In the genomic region with DNA sequence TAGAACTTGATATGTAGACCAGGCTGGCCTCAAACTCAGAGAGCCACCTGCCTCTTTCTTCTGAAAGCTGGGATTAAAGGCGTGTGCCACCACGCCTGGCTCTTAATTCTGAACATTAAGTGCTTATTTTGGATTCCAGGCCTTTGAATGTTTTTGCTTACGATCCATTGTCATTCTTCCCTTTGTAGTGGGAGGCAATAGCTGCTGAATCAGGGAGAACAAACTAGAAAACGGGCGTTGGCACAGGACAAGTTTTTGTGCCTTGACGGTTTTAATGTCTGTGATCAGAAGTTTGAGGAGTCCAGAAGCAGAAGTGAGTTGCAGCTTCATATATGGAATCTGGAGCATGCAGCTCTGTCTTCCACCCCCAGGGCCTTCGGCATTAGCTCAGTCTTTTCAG, we compare ENCODE assay signal across 42 mouse cellular contexts. TPM values are rescaled to one million over a fixed set of nuclear protein-coding genes. Genes with fewer than 3 reads are reported as not detected.
"Had no signal": no experiment of that assay in that cellular context is flagged by ENCODE, and none has a peak within 500 bp of the region (broad histone marks: within the 10 kb centered on the region; RNA-seq: fewer than 3 reads in every experiment).

No protein-coding gene starts in this region.

- H3K36me3 ChIP-seq: liver, embryonic 13.5 days had no signal

- H3K9ac ChIP-seq: limb, embryonic 12.5 days; limb, embryonic 13.5 days; limb, embryonic 15.5 days; liver, embryonic 12.5 days; liver, embryonic 13.5 days; liver, embryonic 14.5 days; liver, embryonic 15.5 days; liver, postnatal 0 days; lung, embryonic 14.5 days; lung, embryonic 15.5 days; midbrain, embryonic 12.5 days; midbrain, embryonic 13.5 days; midbrain, embryonic 15.5 days; neural tube, embryonic 12.5 days had no signal

- H3K4me2 ChIP-seq: limb, embryonic 12.5 days; limb, embryonic 13.5 days; limb, embryonic 15.5 days; liver, embryonic 11.5 days; liver, embryonic 12.5 days; liver, embryonic 13.5 days; liver, embryonic 15.5 days; lung, embryonic 14.5 days; lung, embryonic 15.5 days; midbrain, embryonic 11.5 days; midbrain, embryonic 12.5 days; midbrain, embryonic 13.5 days; midbrain, embryonic 15.5 days; neural tube, embryonic 12.5 days had no signal

- H3K4me1 ChIP-seq: lung, embryonic 15.5 days; midbrain, embryonic 12.5 days; midbrain, embryonic 13.5 days; neural tube, embryonic 12.5 days had no signal

- DNase-seq: left cerebral cortex, postnatal 4 days; liver; liver, embryonic 13.5 days; liver, postnatal 0 days; lung, adult 18-20 months; lung, adult 2 months; lung, embryonic 14.5 days; lung, postnatal 10 days; lung, postnatal 14 days; lung, postnatal 36 days; lung, postnatal 4 days; midbrain, embryonic 14.5 days had no signal

- H3K4me3 ChIP-seq: limb, embryonic 10.5 days; limb, embryonic 12.5 days; limb, embryonic 13.5 days; limb, embryonic 15.5 days; liver, embryonic 12.5 days; liver, embryonic 13.5 days; liver, embryonic 15.5 days; lung, embryonic 15.5 days; megakaryocyte, embryonic 14.5 days; midbrain, embryonic 10.5 days; midbrain, embryonic 12.5 days; midbrain, embryonic 13.5 days; midbrain, embryonic 15.5 days; myocyte; neural tube, embryonic 12.5 days had no signal

- H3K27me3 ChIP-seq: limb, embryonic 12.5 days; limb, embryonic 13.5 days; limb, embryonic 15.5 days; liver, embryonic 12.5 days; liver, embryonic 13.5 days; liver, embryonic 15.5 days; lung, embryonic 15.5 days; megakaryocyte, embryonic 14.5 days; midbrain, embryonic 12.5 days; midbrain, embryonic 13.5 days; midbrain, embryonic 15.5 days; neural tube, embryonic 12.5 days had no signal

- H3K9me3 ChIP-seq: limb, embryonic 10.5 days; limb, embryonic 12.5 days; limb, embryonic 13.5 days; limb, embryonic 15.5 days; liver, embryonic 12.5 days; liver, embryonic 13.5 days; liver, embryonic 15.5 days; lung, embryonic 15.5 days; megakaryocyte, embryonic 14.5 days; midbrain, embryonic 10.5 days; midbrain, embryonic 12.5 days; midbrain, embryonic 13.5 days; midbrain, embryonic 15.5 days; neural tube, embryonic 12.5 days had no signal

- ATAC-seq: liver, embryonic 12.5 days; liver, postnatal 0 days; lung, postnatal 0 days; midbrain, embryonic 13.5 days; midbrain, embryonic 15.5 days; midbrain, embryonic 16.5 days had no signal

- H3K27ac ChIP-seq: limb, embryonic 10.5 days; limb, embryonic 12.5 days; limb, embryonic 13.5 days; limb, embryonic 15.5 days; liver, embryonic 12.5 days; liver, embryonic 13.5 days; liver, embryonic 14.5 days; liver, embryonic 15.5 days; lung, embryonic 15.5 days; macrophage; midbrain, embryonic 10.5 days; midbrain, embryonic 12.5 days; midbrain, embryonic 13.5 days; midbrain, embryonic 15.5 days; neural tube, embryonic 12.5 days had no signal

RNA-seq across cellular contexts. Expression of a gene that starts 53.7 kb away (rescaled TPM):
- total RNA-seq: left cerebral cortex, postnatal 10 days; liver, adult 2 months; megakaryocyte progenitor cell, adult 5-6 weeks; megakaryocyte, adult 5-6 weeks; megakaryocyte-erythroid progenitor cell, adult 5-6 weeks; midbrain, postnatal 0 days; monocyte, adult 5-6 weeks had no signal
- polyA plus RNA-seq: limb, embryonic 13.5 days; liver, adult 2 months; liver, embryonic 11.5 days; liver, embryonic 12.5 days; liver, embryonic 13.5 days; liver, embryonic 15.5 days; liver, embryonic 16.5 days; lung, embryonic 15.5 days; lung, embryonic 16.5 days; macrophage; midbrain, embryonic 10.5 days; midbrain, embryonic 11.5 days; midbrain, embryonic 14.5 days; neural tube, embryonic 11.5 days; neural tube, embryonic 12.5 days had no signal
